Mouse (Mus musculus) myocyte (in vitro differentiated cells): ENCODE data around the gene Mocs1.

ENCODE experiments used
- E2F4 ChIP-seq: IDR thresholded peaks from one replicate; pipeline ENCODE4 v1.6.1; 2011; ENCODE audit warnings: mild to moderate bottlenecking, control low read depth, moderate library complexity; ENCODE audit not compliant: insufficient read depth
- MAX ChIP-seq: IDR thresholded peaks from one replicate; pipeline ENCODE4 v1.6.1; 2011; ENCODE audit warnings: low read depth, mild to moderate bottlenecking, control low read depth
- POLR2A ChIP-seq: IDR thresholded peaks from one replicate; pipeline ENCODE4 v1.6.1; 2011; ENCODE audit warnings: low read depth, mild to moderate bottlenecking, control low read depth, moderate library complexity; ENCODE audit not compliant: insufficient read length
- POLR2AphosphoS2 ChIP-seq: IDR thresholded peaks from one replicate; pipeline ENCODE4 v1.6.1; 2011; ENCODE audit warnings: low read depth, control low read depth; ENCODE audit not compliant: insufficient read length
- TCF12 ChIP-seq: IDR thresholded peaks from one replicate; pipeline ENCODE4 v1.6.1; 2011; ENCODE audit warnings: mild to moderate bottlenecking, control low read depth; ENCODE audit not compliant: poor library complexity, insufficient read depth, severe bottlenecking
- USF1 ChIP-seq: IDR thresholded peaks from one replicate; pipeline ENCODE4 v1.6.1; 2011; ENCODE audit warnings: low read depth, mild to moderate bottlenecking, control low read depth, moderate library complexity

DNA sequence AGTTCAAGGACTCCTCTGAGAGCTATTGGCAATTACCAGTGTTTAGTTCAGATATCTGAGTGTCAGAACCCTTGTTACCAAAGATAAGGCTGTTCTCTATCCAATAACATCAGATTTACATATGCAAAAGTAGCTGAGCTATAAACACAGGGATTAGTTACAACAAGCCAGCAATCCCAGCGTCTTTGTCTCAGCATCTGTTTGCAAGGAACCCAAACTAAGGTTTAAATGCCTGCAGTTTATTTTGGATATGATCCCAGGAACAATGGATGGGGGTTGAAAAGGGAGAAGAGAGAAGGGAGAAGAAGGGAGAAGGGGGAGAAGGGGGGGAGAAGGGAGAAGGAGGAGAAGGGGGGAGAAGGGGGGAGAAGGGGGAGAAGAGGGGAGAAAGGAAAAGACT lies 35.4 kb upstream of the Mocs1 start:
- TF ChIP-seq E2F4: no peak
- no peak for TF ChIP-seq POLR2AphosphoS2
- no peak for TF ChIP-seq MAX
- no peak for TF ChIP-seq USF1
- TF ChIP-seq POLR2A: no peak
- no peak for TF ChIP-seq TCF12
